Mouse (Mus musculus): ENCODE results near the gene Hist1h4i. TPM values are rescaled to one million over a fixed set of nuclear protein-coding genes. Genes with fewer than 3 reads are reported as not detected.

The Hist1h4i gene
- polyA plus RNA-seq, 1 experiment from 2014 or later, result 5.8 TPM

DNA sequence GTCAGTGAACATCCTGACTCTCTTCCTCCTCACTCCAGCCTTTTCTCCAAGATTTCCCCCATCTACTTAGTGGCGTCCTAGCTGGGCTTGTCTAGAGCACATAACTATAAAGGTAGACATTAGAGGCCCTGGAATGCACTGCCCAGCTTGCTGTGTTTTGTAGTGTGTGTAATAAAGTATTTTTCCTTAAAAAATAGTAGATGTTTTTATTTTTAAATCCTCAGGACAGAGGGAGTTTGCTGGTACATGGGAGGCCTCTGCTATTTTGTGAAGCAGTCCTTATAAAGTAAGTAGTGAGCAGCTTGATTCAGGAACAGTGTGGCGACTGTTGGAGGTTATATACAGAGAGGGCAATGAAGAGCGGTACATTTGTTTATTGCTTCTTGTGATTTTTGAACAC, 32.5 kb downstream of the Hist1h4i start:
- H3K4me1 ChIP-seq (replicated peaks; ENCODE audit: control insufficient read depth, insufficient read depth), result 0 out of 2 replicates have a peak, but pooled peaks cover 3% of the 10 kb centered on the region
- no peak overlapping the region for H3K9ac ChIP-seq (ENCODE audit: low read length)
- H3K4me3 ChIP-seq (ENCODE audit: low read depth, low read length), result no peak overlapping the region
- H3K36me3 ChIP-seq (ENCODE audit: control insufficient read depth, insufficient read depth, low read length), result no peaks in the 10 kb centered on the region
- 78% methylated on average over 3 of the region's 3 CpGs for WGBS
- peaks cover 29% of the 10 kb centered on the region; the same call in 1 of the 2 replicates for H3K27me3 ChIP-seq (ENCODE audit: control insufficient read depth, insufficient read depth, low read length)
- ATAC-seq (ENCODE audit: low FRiP score, low TSS enrichment), result no peak
- H3K27ac ChIP-seq (replicated peaks), result no peak overlapping the region
- TF ChIP-seq CTCF (IDR thresholded peaks at IDR 0.05; ENCODE audit: low read depth) (no peak), EP300 (optimal IDR thresholded peaks at IDR 0.05) (no peak)
- no peak for DNase-seq (ENCODE audit: low spot score)
- H3K4me2 ChIP-seq (replicated peaks; ENCODE audit: low read depth), result no peak overlapping the region
- H3K9me3 ChIP-seq (ENCODE audit: control insufficient read depth, low read length), result no peaks in the 10 kb centered on the region

DNA sequence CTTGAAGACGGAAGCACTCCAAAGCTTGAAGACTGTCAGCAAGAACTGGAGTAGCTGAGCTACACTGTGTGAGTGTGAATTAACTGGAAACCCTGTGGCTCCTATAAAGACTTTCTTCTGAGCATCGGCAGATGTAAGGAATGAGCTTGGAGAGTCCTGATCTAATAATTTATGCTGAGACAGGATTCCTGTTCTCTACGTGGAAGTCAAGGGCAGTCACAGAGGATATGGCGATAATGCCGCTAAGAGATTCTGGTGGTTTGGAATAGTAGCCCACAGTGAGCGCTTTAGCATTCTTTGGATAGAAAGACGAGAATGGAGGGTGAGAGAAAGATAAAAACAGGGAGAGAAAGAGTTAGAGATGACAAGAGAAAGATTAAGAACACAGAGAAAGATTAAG, 33.3 kb downstream of the Hist1h4i start:
- WGBS, result 52% methylated on average over 7 of the region's 7 CpGs
- Histone ChIP-seq H3K27ac (replicated peaks) (no peak overlapping the region), H3K27me3 (ENCODE audit: control insufficient read depth, insufficient read depth, low read length) (peaks cover 29% of the 10 kb centered on the region; the same call in 1 of the 2 replicates), H3K9me3 (ENCODE audit: control insufficient read depth, low read length) (no peaks in the 10 kb centered on the region), H3K4me1 (replicated peaks; ENCODE audit: control insufficient read depth, insufficient read depth) (0 out of 2 replicates have a peak, but pooled peaks cover 3% of the 10 kb centered on the region), H3K4me3 (ENCODE audit: low read depth, low read length) (no peak overlapping the region), H3K4me2 (replicated peaks; ENCODE audit: low read depth) (no peak overlapping the region), H3K36me3 (ENCODE audit: control insufficient read depth, insufficient read depth, low read length) (no peaks in the 10 kb centered on the region), H3K9ac (ENCODE audit: low read length) (no peak overlapping the region)
- DNase-seq (ENCODE audit: low spot score), result no peak
- no peak for ATAC-seq (ENCODE audit: low FRiP score, low TSS enrichment)
- no peak for TF ChIP-seq CTCF (IDR thresholded peaks at IDR 0.05; ENCODE audit: low read depth)
- TF ChIP-seq EP300 (optimal IDR thresholded peaks at IDR 0.05), result no peak

DNA sequence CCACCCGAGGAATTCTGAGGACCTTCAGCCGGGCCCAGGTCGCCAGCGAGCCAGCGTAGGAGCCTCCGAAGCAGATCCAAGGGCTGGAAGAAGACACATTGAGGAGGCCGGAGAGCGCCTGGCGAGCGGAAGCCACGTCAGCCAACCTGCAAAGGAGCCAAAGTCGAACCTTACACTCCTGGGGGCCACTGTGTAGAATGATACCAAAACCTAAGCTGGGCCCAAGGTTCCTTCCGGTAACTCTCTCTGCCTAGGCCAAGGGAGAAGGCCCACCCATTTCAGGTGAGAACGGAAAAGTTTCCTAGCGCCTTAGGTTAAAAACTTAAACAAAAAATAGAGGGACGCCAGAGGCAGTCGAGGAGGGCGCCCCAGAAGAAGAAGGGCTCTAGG, 34.0 kb downstream of the Hist1h4i start:
- no peaks in the 10 kb centered on the region for H3K36me3 ChIP-seq (ENCODE audit: control insufficient read depth, insufficient read depth, low read length)
- no peak for TF ChIP-seq CTCF (IDR thresholded peaks at IDR 0.05; ENCODE audit: low read depth)
- no peak for TF ChIP-seq EP300 (optimal IDR thresholded peaks at IDR 0.05)
- peak overlapping the region; percentile 49 for H3K4me3 ChIP-seq (ENCODE audit: low read depth, low read length)
- DNase-seq (ENCODE audit: low spot score) (no peak), ATAC-seq (ENCODE audit: low FRiP score, low TSS enrichment) (no peak)
- H3K27ac ChIP-seq (replicated peaks), result no peak overlapping the region
- 0 out of 2 replicates have a peak, but pooled peaks cover 3% of the 10 kb centered on the region for H3K4me1 ChIP-seq (replicated peaks; ENCODE audit: control insufficient read depth, insufficient read depth)
- H3K4me2 ChIP-seq (replicated peaks; ENCODE audit: low read depth), result peak overlapping the region; percentile 80
- peaks cover 29% of the 10 kb centered on the region; the same call in 1 of the 2 replicates for H3K27me3 ChIP-seq (ENCODE audit: control insufficient read depth, insufficient read depth, low read length)
- no peaks in the 10 kb centered on the region for H3K9me3 ChIP-seq (ENCODE audit: control insufficient read depth, low read length)
- WGBS, result 6% methylated on average over 18 of the region's 18 CpGs
- no peak overlapping the region for H3K9ac ChIP-seq (ENCODE audit: low read length)

GRCm38 (mm10) chr13:22006334-22007120, 34.6 kb downstream of the Hist1h4i start:
- Histone ChIP-seq H3K4me3 (ENCODE audit: low read depth, low read length) (peak overlapping the region; percentile 49), H3K4me2 (replicated peaks; ENCODE audit: low read depth) (peak overlapping the region; percentile 80), H3K4me1 (replicated peaks; ENCODE audit: control insufficient read depth, insufficient read depth) (0 out of 2 replicates have a peak, but pooled peaks cover 3% of the 10 kb centered on the region), H3K27me3 (ENCODE audit: control insufficient read depth, insufficient read depth, low read length) (peaks cover 29% of the 10 kb centered on the region; the same call in 1 of the 2 replicates), H3K9ac (ENCODE audit: low read length) (peak overlapping the region; percentile 41), H3K9me3 (ENCODE audit: control insufficient read depth, low read length) (no peaks in the 10 kb centered on the region), H3K36me3 (ENCODE audit: control insufficient read depth, insufficient read depth, low read length) (no peaks in the 10 kb centered on the region), H3K27ac (replicated peaks) (no peak overlapping the region)
- peak; percentile 75 for DNase-seq (ENCODE audit: low spot score)
- ATAC-seq (ENCODE audit: low FRiP score, low TSS enrichment), result peak; percentile 86
- TF ChIP-seq CTCF (IDR thresholded peaks at IDR 0.05; ENCODE audit: low read depth) (peak; percentile 37), EP300 (optimal IDR thresholded peaks at IDR 0.05) (no peak)
- 1% methylated on average over 38 of the region's 38 CpGs for WGBS

DNA sequence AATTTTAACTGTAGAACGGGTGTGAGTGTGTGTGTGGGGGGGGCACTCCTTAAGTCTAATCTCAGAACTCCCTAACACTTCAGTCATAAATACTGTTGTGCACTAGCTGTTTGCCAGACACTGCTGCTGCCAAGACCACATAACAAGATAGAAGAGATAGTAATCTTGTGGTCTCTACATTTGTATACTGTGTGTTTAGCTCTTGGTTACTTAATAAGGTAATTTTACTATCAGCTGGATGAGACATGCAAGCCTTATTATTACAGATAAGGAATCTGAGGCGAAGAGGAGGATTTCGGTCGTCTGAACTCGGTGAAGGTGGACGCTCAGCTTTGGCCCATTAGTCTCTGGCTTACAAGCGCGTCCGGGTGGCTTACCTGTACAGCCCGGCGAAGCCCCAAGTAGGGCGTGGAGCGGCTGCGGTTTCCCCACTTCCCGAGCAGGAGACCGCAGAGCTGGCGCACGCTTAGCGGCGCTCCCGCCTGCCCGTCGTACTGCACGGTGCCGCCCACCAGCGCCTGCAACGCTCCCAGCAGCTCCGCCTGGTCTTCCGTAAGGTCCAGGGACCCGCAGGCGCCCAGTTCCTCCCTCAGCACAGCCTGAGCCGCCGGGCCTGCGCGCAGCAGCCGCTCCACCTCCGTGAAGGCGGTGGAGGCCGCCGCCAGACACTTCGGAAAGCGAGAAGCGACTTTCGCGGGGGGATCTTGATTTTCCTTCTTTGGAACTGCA, 35.4 kb downstream of the Hist1h4i start:
- Histone ChIP-seq H3K36me3 (ENCODE audit: control insufficient read depth, insufficient read depth, low read length) (no peaks in the 10 kb centered on the region), H3K4me1 (replicated peaks; ENCODE audit: control insufficient read depth, insufficient read depth) (0 out of 2 replicates have a peak, but pooled peaks cover 3% of the 10 kb centered on the region), H3K4me2 (replicated peaks; ENCODE audit: low read depth) (peak overlapping the region; percentile 80), H3K9ac (ENCODE audit: low read length) (peak overlapping the region; percentile 24), H3K27ac (replicated peaks) (no peak overlapping the region), H3K9me3 (ENCODE audit: control insufficient read depth, low read length) (no peaks in the 10 kb centered on the region), H3K4me3 (ENCODE audit: low read depth, low read length) (peak overlapping the region; percentile 49), H3K27me3 (ENCODE audit: control insufficient read depth, insufficient read depth, low read length) (peaks cover 29% of the 10 kb centered on the region; the same call in 1 of the 2 replicates)
- ATAC-seq (ENCODE audit: low FRiP score, low TSS enrichment), result peak; percentile 83
- peak; percentile 62 for DNase-seq (ENCODE audit: low spot score)
- TF ChIP-seq CTCF (IDR thresholded peaks at IDR 0.05; ENCODE audit: low read depth) (no peak), EP300 (optimal IDR thresholded peaks at IDR 0.05) (no peak)
- 1% methylated on average over 45 of the region's 45 CpGs for WGBS
